9 mouse cellular contexts compared by ENCODE assay signal in the genomic region with DNA sequence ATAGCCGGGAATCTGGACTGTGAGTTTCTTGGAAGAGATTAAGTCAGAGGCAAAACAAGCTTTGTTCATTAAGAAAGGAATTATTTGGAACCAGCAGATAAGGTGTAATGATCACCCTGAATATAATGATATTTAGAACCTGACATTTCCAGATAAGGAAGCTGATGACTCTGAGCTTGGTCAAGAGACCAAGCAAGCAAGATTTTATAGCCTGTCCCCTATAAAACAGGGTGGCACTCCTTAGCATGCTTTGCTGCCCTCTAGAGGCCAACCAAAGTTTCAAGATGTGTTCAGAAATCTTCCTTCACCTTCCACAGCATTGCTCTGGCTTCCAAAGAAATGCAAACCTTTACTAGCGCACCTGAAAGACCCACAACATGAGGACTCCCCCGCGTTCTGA. TPM values are rescaled to one million over a fixed set of nuclear protein-coding genes. Genes with fewer than 3 reads are reported as not detected.
DNase-seq lines count a peak whose midpoint lies in the region; ATAC-seq lines count a peak whose summit lies in the region.
"Had no signal": no experiment of that assay in that cellular context is flagged by ENCODE, and none has a peak within 500 bp of the region (broad histone marks: within the 10 kb centered on the region; RNA-seq: fewer than 3 reads in every experiment).

No protein-coding gene starts in this region.

- no peak overlapping the region for H3K9ac ChIP-seq in liver, embryonic 11.5 days (ENCODE audit: low read depth, low read length)
- H3K9ac ChIP-seq in neural tube, embryonic 11.5 days (ENCODE audit: low read length): no peak overlapping the region
- H3K9ac ChIP-seq: neural tube, embryonic 13.5 days had no signal

- H3K9me3 ChIP-seq in liver, embryonic 11.5 days (ENCODE audit: control insufficient read depth, low read length): no peaks in the 10 kb centered on the region
- H3K9me3 ChIP-seq in neural tube, embryonic 11.5 days (ENCODE audit: control insufficient read depth, low read length): no peaks in the 10 kb centered on the region
- H3K9me3 ChIP-seq: neural tube, embryonic 13.5 days had no signal

- H3K4me3 ChIP-seq in liver, embryonic 11.5 days (ENCODE audit: low read depth, low read length): no peak overlapping the region
- H3K4me3 ChIP-seq in neural tube, embryonic 11.5 days (ENCODE audit: low read depth, low read length): no peak overlapping the region
- H3K4me3 ChIP-seq: neural tube, embryonic 13.5 days had no signal

- H3K27ac ChIP-seq in liver, embryonic 11.5 days (ENCODE audit: low read depth, low read length): no peak overlapping the region
- no peak overlapping the region for H3K27ac ChIP-seq in neural tube, embryonic 11.5 days (ENCODE audit: low read depth, low read length)
- H3K27ac ChIP-seq: neural tube, embryonic 13.5 days had no signal

- H3K36me3 ChIP-seq in liver, embryonic 11.5 days (ENCODE audit: control insufficient read depth, insufficient read depth, low read length): no peaks in the 10 kb centered on the region
- no peaks in the 10 kb centered on the region for H3K36me3 ChIP-seq in neural tube, embryonic 11.5 days (ENCODE audit: control insufficient read depth, insufficient read depth, low read length)
- H3K36me3 ChIP-seq: neural tube, embryonic 13.5 days had no signal

- DNase-seq in 416B (ENCODE audit: low read depth) (peak; percentile 64), ES-CJ7 (ENCODE audit: low read depth, low spot score) (peak; percentile 75)
- peak; percentile 9 for DNase-seq in cerebellum, adult 11-12 months
- DNase-seq in frontal cortex, postnatal 36 days (ENCODE audit: low spot score in 2 of 2): peak; percentile 47 to 66
- DNase-seq in kidney, postnatal 36 days: peak; percentile 51 to 78
- DNase-seq in liver, embryonic 11.5 days (ENCODE audit: low spot score): no peak
- peak; percentile 19 for DNase-seq in neural tube, embryonic 11.5 days (ENCODE audit: low spot score)
- DNase-seq in thymus, postnatal 25 days: peak; percentile 57

- 56% methylated on average over 4 of the region's 4 CpGs for WGBS in liver, embryonic 11.5 days
- 55% methylated on average over 4 of the region's 4 CpGs for WGBS in neural tube, embryonic 11.5 days

- H3K4me2 ChIP-seq in liver, embryonic 11.5 days: no peak overlapping the region
- H3K4me2 ChIP-seq in neural tube, embryonic 11.5 days (ENCODE audit: low read depth): no peak overlapping the region
- H3K4me2 ChIP-seq: neural tube, embryonic 13.5 days had no signal

- H3K27me3 ChIP-seq in liver, embryonic 11.5 days (replicated peaks; ENCODE audit: control insufficient read depth, insufficient read depth, low read length): no peaks in the 10 kb centered on the region
- no peaks in the 10 kb centered on the region for H3K27me3 ChIP-seq in neural tube, embryonic 11.5 days (ENCODE audit: control insufficient read depth, insufficient read depth, low read length)
- H3K27me3 ChIP-seq: neural tube, embryonic 13.5 days had no signal

- H3K4me1 ChIP-seq in liver, embryonic 11.5 days (replicated peaks; ENCODE audit: control insufficient read depth, insufficient read depth, low read length): no peaks in the 10 kb centered on the region
- H3K4me1 ChIP-seq in neural tube, embryonic 11.5 days (ENCODE audit: control insufficient read depth, insufficient read depth, low read length): no peaks in the 10 kb centered on the region
- H3K4me1 ChIP-seq: neural tube, embryonic 13.5 days had no signal

- ATAC-seq in liver, embryonic 11.5 days (replicated peaks; ENCODE audit: low FRiP score): peak; percentile 62; the same call in 1 of the 2 replicates
- ATAC-seq in neural tube, embryonic 11.5 days (ENCODE audit: insufficient read depth, low FRiP score, low TSS enrichment): peak; percentile 48; the same call in 1 of the 2 replicates

RNA-seq across cellular contexts. Expression of gene Khdc1a, which starts 5.2 kb away (rescaled TPM):
- polyA plus RNA-seq in liver, embryonic 11.5 days (2014; fragmentation: Nextera tagmentation; extraction: Ambion mirVana): not detected in 2 replicates
- not detected in 2 replicates for polyA plus RNA-seq in neural tube, embryonic 11.5 days (2014; fragmentation: Nextera tagmentation; extraction: Ambion mirVana)
- polyA plus RNA-seq: neural tube, embryonic 13.5 days had no signal

RNA-seq across cellular contexts. Expression of gene Khdc1c, which starts 23.9 kb away (rescaled TPM):
- not detected in 2 replicates for polyA plus RNA-seq in liver, embryonic 11.5 days (2014; fragmentation: Nextera tagmentation; extraction: Ambion mirVana)
- polyA plus RNA-seq in neural tube, embryonic 11.5 days (2014; fragmentation: Nextera tagmentation; extraction: Ambion mirVana): not detected in 2 replicates
- polyA plus RNA-seq: neural tube, embryonic 13.5 days had no signal

RNA-seq across cellular contexts. Expression of gene Khdc1b, which starts 39.1 kb away (rescaled TPM):
- not detected in 2 replicates for polyA plus RNA-seq in liver, embryonic 11.5 days (2014; fragmentation: Nextera tagmentation; extraction: Ambion mirVana)
- polyA plus RNA-seq in neural tube, embryonic 11.5 days (2014; fragmentation: Nextera tagmentation; extraction: Ambion mirVana): not detected in 2 replicates
